Mouse (Mus musculus) CH12.LX (cell line): ENCODE measurements around the gene Ogg1. TPM values are rescaled to one million over a fixed set of nuclear protein-coding genes. Genes with fewer than 3 reads are reported as not detected.

Experiments used
- DNase-seq: peaks from one replicate; pipeline ENCODE4 v3.0.0-alpha.2; 2013; ENCODE audit errors: extremely low read depth
- H3K27ac ChIP-seq: 2 replicates; pipeline ENCODE4 v1.5.1; 2012; ENCODE audit warnings: low read depth, mild to moderate bottlenecking, control low read depth, moderate library complexity; ENCODE audit not compliant: insufficient read depth
- H3K27me3 ChIP-seq: replicated peaks from 2 replicates; pipeline ENCODE3; 2012; ENCODE audit warnings: inconsistent platforms
- H3K36me3 ChIP-seq, 2 experiments: replicated peaks in 1 of 2; 2 replicates each; pipeline versions ENCODE3 to v1.6.1; 2012; ENCODE audit warnings: inconsistent platforms in 1 of 2, low read length in 1 of 2, mild to moderate bottlenecking in 1 of 2, mixed read lengths in 1 of 2, moderate library complexity in 1 of 2; ENCODE audit not compliant: control insufficient read depth in 1 of 2, insufficient read depth in 1 of 2
- H3K4me1 ChIP-seq, 2 experiments: 2 replicates each; pipeline ENCODE4 v1.6.1; 2012; ENCODE audit warnings: inconsistent platforms in 1 of 2, moderate library complexity in 1 of 2; ENCODE audit not compliant: insufficient read depth in 2 of 2, control insufficient read depth in 1 of 2
- H3K4me2 ChIP-seq: 2 replicates; pipeline ENCODE4 v1.6.1; 2012; ENCODE audit warnings: low read depth, mild to moderate bottlenecking, control low read depth; ENCODE audit not compliant: poor library complexity, insufficient read depth, severe bottlenecking
- H3K4me3 ChIP-seq, 3 experiments: fragments of 150-350 bp in 1 of 3; sonication (generic) in 1 of 3; replicated peaks in 1 of 3; 2 replicates each; pipeline versions ENCODE3 to v1.5.1; 2011 to 2012; ENCODE audit warnings: low read depth in 2 of 3, low read length in 2 of 3, mild to moderate bottlenecking in 2 of 3, moderate library complexity in 2 of 3, control low read depth in 1 of 3, improper control_type of control experiment in 1 of 3, inconsistent platforms in 1 of 3, mixed read lengths in 1 of 3; ENCODE audit not compliant: poor library complexity in 1 of 3
- H3K79me2 ChIP-seq: replicated peaks from 2 replicates; pipeline ENCODE4 v1.6.1; 2012; ENCODE audit warnings: mild to moderate bottlenecking, moderate library complexity; ENCODE audit not compliant: control insufficient read depth, poor library complexity, insufficient read depth, severe bottlenecking; ENCODE audit errors: extremely low read depth
- H3K9ac ChIP-seq: 2 replicates; pipeline ENCODE4 v1.6.1; 2012; ENCODE audit warnings: low read depth, mild to moderate bottlenecking, control low read depth, moderate library complexity; ENCODE audit not compliant: insufficient read depth
- H3K9me3 ChIP-seq: replicated peaks from 2 replicates; pipeline ENCODE3; 2012; ENCODE audit warnings: low read length, inconsistent platforms, mixed read lengths
- BHLHE40 ChIP-seq: IDR thresholded peaks from 2 replicates; pipeline ENCODE4 v1.6.1; 2011; ENCODE audit warnings: mild to moderate bottlenecking, low read depth, low read length, improper control_type of control experiment
- CHD1 ChIP-seq: IDR thresholded peaks from 2 replicates; pipeline ENCODE4 v1.6.1; 2012; ENCODE audit warnings: low read depth, low read length, improper control_type of control experiment, inconsistent platforms
- CHD2 ChIP-seq: IDR thresholded peaks from 2 replicates; pipeline ENCODE4 v1.6.1; 2011; ENCODE audit warnings: low read length, improper control_type of control experiment
- CTCF ChIP-seq, 2 experiments: IDR thresholded peaks in 1 of 2; conservative IDR thresholded peaks in 1 of 2; 2 replicates each; pipeline ENCODE4 v1.5.1; 2011 to 2012; ENCODE audit warnings: low read depth in 2 of 2, low read length in 2 of 2, improper control_type of control experiment in 1 of 2, inconsistent platforms in 1 of 2, mild to moderate bottlenecking in 1 of 2, moderate library complexity in 1 of 2
- E2F4 ChIP-seq: IDR thresholded peaks from 2 replicates; pipeline ENCODE4 v1.6.1; 2011; ENCODE audit warnings: low read depth, low read length, improper control_type of control experiment; ENCODE audit not compliant: insufficient replicate concordance
- ETS1 ChIP-seq: conservative IDR thresholded peaks from 2 replicates; pipeline ENCODE4 v1.6.1; 2012; ENCODE audit warnings: low read depth, mild to moderate bottlenecking, inconsistent platforms, low read length, improper control_type of control experiment, moderate library complexity
- HCFC1 ChIP-seq: IDR thresholded peaks from 2 replicates; pipeline ENCODE4 v1.6.1; 2012; ENCODE audit warnings: low read depth, mild to moderate bottlenecking, inconsistent platforms, low read length, improper control_type of control experiment
- IRF4 ChIP-seq: IDR thresholded peaks from 2 replicates; pipeline ENCODE4 v1.6.1; 2014; ENCODE audit warnings: low read depth, mild to moderate bottlenecking, inconsistent platforms, low read length, improper control_type of control experiment
- JUN ChIP-seq: IDR thresholded peaks from 2 replicates; pipeline ENCODE4 v1.6.1; 2011; ENCODE audit warnings: low read depth, mild to moderate bottlenecking, low read length, improper control_type of control experiment, moderate library complexity; ENCODE audit not compliant: insufficient read depth
- JUND ChIP-seq: conservative IDR thresholded peaks from 2 replicates; pipeline ENCODE4 v1.6.1; 2011; ENCODE audit warnings: low read depth, low read length, improper control_type of control experiment
- KAT2A ChIP-seq: IDR thresholded peaks from 2 replicates; pipeline ENCODE4 v1.6.1; 2012; ENCODE audit warnings: low read length, improper control_type of control experiment, inconsistent platforms; ENCODE audit not compliant: insufficient replicate concordance
- MAFK ChIP-seq: IDR thresholded peaks from 2 replicates; pipeline ENCODE4 v1.6.1; 2011; ENCODE audit warnings: low read length, improper control_type of control experiment; ENCODE audit not compliant: insufficient replicate concordance
- MAX ChIP-seq: IDR thresholded peaks from 2 replicates; pipeline ENCODE4 v1.6.1; 2011; ENCODE audit warnings: low read length, improper control_type of control experiment
- MAZ ChIP-seq: IDR thresholded peaks from 2 replicates; pipeline ENCODE4 v1.6.1; 2012; ENCODE audit warnings: low read depth, mild to moderate bottlenecking, inconsistent platforms, low read length, improper control_type of control experiment, moderate library complexity
- MEF2A ChIP-seq: IDR thresholded peaks from 2 replicates; pipeline ENCODE4 v1.6.1; 2014; ENCODE audit warnings: low read depth, mild to moderate bottlenecking, inconsistent platforms, low read length, improper control_type of control experiment, borderline replicate concordance
- MXI1 ChIP-seq: IDR thresholded peaks from 2 replicates; pipeline ENCODE4 v1.6.1; 2011; ENCODE audit warnings: mild to moderate bottlenecking, low read depth, low read length, improper control_type of control experiment
- MYC ChIP-seq: IDR thresholded peaks from 2 replicates; pipeline ENCODE4 v1.6.1; 2011; ENCODE audit warnings: low read depth, mild to moderate bottlenecking, improper control_type of control experiment, low read length
- NRF1 ChIP-seq: IDR thresholded peaks from 2 replicates; pipeline ENCODE4 v1.6.1; 2014; ENCODE audit warnings: low read depth, mild to moderate bottlenecking, inconsistent platforms, low read length, improper control_type of control experiment, moderate library complexity
- PAX5 ChIP-seq: IDR thresholded peaks from 2 replicates; pipeline ENCODE4 v1.6.1; 2012; ENCODE audit warnings: low read length, inconsistent platforms, mixed read lengths
- POLR2A ChIP-seq: IDR thresholded peaks from 2 replicates; pipeline ENCODE4 v1.6.1; 2011; ENCODE audit warnings: low read depth, mild to moderate bottlenecking, improper control_type of control experiment, low read length
- POLR2AphosphoS2 ChIP-seq: IDR thresholded peaks from 2 replicates; pipeline ENCODE4 v1.6.1; 2011; ENCODE audit warnings: low read depth, low read length, improper control_type of control experiment
- SIN3A ChIP-seq: IDR thresholded peaks from 2 replicates; pipeline ENCODE4 v1.6.1; 2012; ENCODE audit warnings: low read length, improper control_type of control experiment, inconsistent platforms
- SMC3 ChIP-seq: IDR thresholded peaks from 2 replicates; pipeline ENCODE4 v1.6.1; 2011; ENCODE audit warnings: low read depth, low read length, improper control_type of control experiment
- TCF12 ChIP-seq: IDR thresholded peaks from 2 replicates; pipeline ENCODE4 v1.6.1; 2014; ENCODE audit warnings: low read depth, mild to moderate bottlenecking, inconsistent platforms, low read length, improper control_type of control experiment
- USF2 ChIP-seq: conservative IDR thresholded peaks from 2 replicates; pipeline ENCODE4 v1.6.1; 2011; ENCODE audit warnings: low read depth, low read length, improper control_type of control experiment
- ZKSCAN1 ChIP-seq: IDR thresholded peaks from 2 replicates; pipeline ENCODE4 v1.6.1; 2012; ENCODE audit warnings: low read depth, inconsistent platforms, low read length, improper control_type of control experiment, borderline replicate concordance
- ZNF384 ChIP-seq: IDR thresholded peaks from 2 replicates; pipeline ENCODE4 v1.6.1; 2012; ENCODE audit warnings: low read depth, low read length, improper control_type of control experiment, inconsistent platforms
- dilution Hi-C: fragments of 300-500 bp; cut with MboI; formaldehyde crosslinking; loops from 2 replicates; pipeline ENCODE4 v1.14.3; 2020; ENCODE audit warnings: low sequenced_read_pairs; ENCODE audit not compliant: extremely low pct_unique_long_range_greater_than_20kb, extremely low pct_ligation_motif_present
- in situ Hi-C: fragments of 300-500 bp; cut with MboI; formaldehyde crosslinking; loops from 3 replicates; pipeline ENCODE4 v1.14.3; 2019; ENCODE audit warnings: low sequenced_read_pairs, low pct_ligation_motif_present, low pct_unique_long_range_greater_than_20kb, mixed read lengths
- polyA plus RNA-seq: library from polyadenylated mRNA; unstranded; fragments of >175 nt; gene quantifications from 2 replicates; pipeline ENCODE4 v1.2.1, GENCODE M21; 2012; ENCODE audit warnings: low read depth; ENCODE audit not compliant: insufficient read length
- total RNA-seq, 2 experiments: library from RNA; depleted of rRNA; stranded (reverse); fragments of 300-350 nt in 1 of 2; fragments of >200 nt in 1 of 2; gene quantifications; 2 replicates each; pipeline ENCODE4 v1.2.3; 2012 to 2014

The Ogg1 gene
- total and polyA plus RNA-seq, 3 experiments, result 13.8 to 20.1 (median 14.5) TPM

GRCm38 (mm10) chr6:113367574-113367973 lies 40.8 kb downstream of the Ogg1 start:
- H3K79me2 ChIP-seq, result no peaks in the 10 kb centered on the region
- TF ChIP-seq JUN (no peak), E2F4 (no peak), POLR2AphosphoS2 (no peak), POLR2A (no peak), KAT2A (no peak), JUND (no peak), PAX5 (no peak), BHLHE40 (no peak), ZKSCAN1 (no peak), IRF4 (no peak), CTCF (conservative IDR thresholded peaks at IDR 0.05 in 1 of 2, IDR thresholded peaks at IDR 0.05 in 1 of 2; ENCODE audit: low read depth in 2 of 2, low read length in 2 of 2) (no peak), MAX (no peak), CHD1 (no peak), MAFK (no peak), MYC (no peak), HCFC1 (no peak), SIN3A (no peak)
- H3K4me1 ChIP-seq, result no peaks in the 10 kb centered on the region
- H3K27ac ChIP-seq, result no peak overlapping the region
- dilution Hi-C loops (no loop called here), in situ Hi-C loops (no loop called here)
- H3K4me3 ChIP-seq, result no peak overlapping the region
- H3K9me3 ChIP-seq, result no peaks in the 10 kb centered on the region
- no peak overlapping the region for H3K9ac ChIP-seq
- peaks cover 51 to 60% of the 10 kb centered on the region in 2 experiments for H3K36me3 ChIP-seq
- H3K4me2 ChIP-seq, result no peak overlapping the region
- DNase-seq, result no peak
- H3K27me3 ChIP-seq, result no peaks in the 10 kb centered on the region

- in situ Hi-C loops, result no loop called here
- Histone ChIP-seq H3K9me3 (no peaks in the 10 kb centered on the region), H3K4me3 (no peak overlapping the region), H3K27me3 (no peaks in the 10 kb centered on the region), H3K4me1 (no peaks in the 10 kb centered on the region), H3K79me2 (no peaks in the 10 kb centered on the region), H3K4me2 (no peak overlapping the region), H3K9ac (no peak overlapping the region), H3K27ac (no peak overlapping the region), H3K36me3 (peaks cover 53 to 65% of the 10 kb centered on the region in 2 experiments)
- dilution Hi-C loops, result no loop called here
- TF ChIP-seq MEF2A (no peak), ZNF384 (no peak), MAZ (no peak), ETS1 (no peak), SMC3 (no peak), CTCF (conservative IDR thresholded peaks at IDR 0.05 in 1 of 2, IDR thresholded peaks at IDR 0.05 in 1 of 2; ENCODE audit: low read depth in 2 of 2, low read length in 2 of 2) (no peak), KAT2A (no peak), TCF12 (no peak), USF2 (no peak), NRF1 (no peak), CHD2 (no peak), MAX (no peak), MYC (no peak), CHD1 (no peak), MXI1 (no peak), JUND (no peak)
- DNase-seq, result no peak
Measured at GRCm38 (mm10) chr6:113368124-113368523, 41.4 kb downstream of the Ogg1 start.
